Mouse (Mus musculus) ES-E14 (cell line): ENCODE data around the gene Adtrp. TPM values are rescaled to one million over a fixed set of nuclear protein-coding genes. Genes with fewer than 3 reads are reported as not detected.

Source experiments
- DNase-seq: peaks from one replicate; pipeline ENCODE4 v3.0.0-alpha.2; 2013; ENCODE audit warnings: low read depth, low spot score
- H3K27ac ChIP-seq: 2 replicates; pipeline ENCODE4 v1.5.1; 2012; ENCODE audit warnings: low read depth, mild to moderate bottlenecking, low read length, moderate library complexity, mixed read lengths; ENCODE audit not compliant: poor library complexity, insufficient read depth, severe bottlenecking
- H3K36me3 ChIP-seq: 2 replicates; pipeline ENCODE4 v1.6.1; 2012; ENCODE audit warnings: mild to moderate bottlenecking, low read length, moderate library complexity, mixed read lengths; ENCODE audit not compliant: control insufficient read depth, poor library complexity, insufficient read depth, severe bottlenecking
- H3K4me1 ChIP-seq, 2 experiments: fragments of 150-350 bp in 1 of 2; sonication (generic) in 1 of 2; 2 replicates each; pipeline ENCODE4 v1.6.1; 2012; ENCODE audit warnings: low read length in 2 of 2, mild to moderate bottlenecking in 1 of 2, mixed read lengths in 1 of 2; ENCODE audit not compliant: control insufficient read depth in 2 of 2, insufficient read depth in 2 of 2, poor library complexity in 1 of 2
- H3K4me3 ChIP-seq, 2 experiments: fragments of 150-350 bp in 1 of 2; sonication (generic) in 1 of 2; 2 replicates each; pipeline ENCODE4 v1.5.1; 2012; ENCODE audit warnings: low read length in 2 of 2, low read depth in 1 of 2, mild to moderate bottlenecking in 1 of 2, mixed read lengths in 1 of 2; ENCODE audit not compliant: insufficient read depth in 1 of 2, poor library complexity in 1 of 2, severe bottlenecking in 1 of 2
- H3K9ac ChIP-seq: 2 replicates; pipeline ENCODE4 v1.6.1; 2012; ENCODE audit warnings: low read depth, mild to moderate bottlenecking, low read length, mixed read lengths; ENCODE audit not compliant: poor library complexity, insufficient read depth, severe bottlenecking
- H3K9me3 ChIP-seq: fragments of 150-350 bp; sonication (generic); 2 replicates; pipeline ENCODE4 v1.6.1; 2012; ENCODE audit warnings: low read depth, mild to moderate bottlenecking, low read length; ENCODE audit not compliant: control insufficient read depth, insufficient read depth
- CHD2 ChIP-seq: IDR thresholded peaks from 2 replicates; pipeline ENCODE4 v1.6.1; 2014; ENCODE audit warnings: mild to moderate bottlenecking, low read depth, low read length, inconsistent platforms
- HCFC1 ChIP-seq: IDR thresholded peaks from 2 replicates; pipeline ENCODE4 v1.6.1; 2012; ENCODE audit warnings: low read length, inconsistent platforms, borderline replicate concordance; ENCODE audit not compliant: insufficient read depth
- MAFK ChIP-seq: IDR thresholded peaks from 2 replicates; pipeline ENCODE4 v1.6.1; 2014; ENCODE audit warnings: mild to moderate bottlenecking, low read depth, low read length, inconsistent platforms; ENCODE audit not compliant: insufficient read depth
- ZC3H11A ChIP-seq: IDR thresholded peaks from 2 replicates; pipeline ENCODE4 v1.6.1; 2012; ENCODE audit warnings: low read depth, mild to moderate bottlenecking, inconsistent platforms, low read length, borderline replicate concordance
- ZNF384 ChIP-seq: IDR thresholded peaks from 2 replicates; pipeline ENCODE4 v1.6.1; 2012; ENCODE audit warnings: low read depth, low read length, inconsistent platforms
- in situ Hi-C, 2 experiments: fragments of 600-800 bp; cut with MboI; formaldehyde crosslinking; loops; one replicate each; pipeline ENCODE4 v1.15.1; 2025; ENCODE audit warnings: low sequenced_read_pairs in 2 of 2, inconsistent platforms in 1 of 2; ENCODE audit not compliant: unreplicated experiment in 2 of 2
- total RNA-seq: library from RNA; depleted of rRNA; stranded (reverse); fragments of 300-350 nt; gene quantifications from 2 replicates; pipeline ENCODE4 v1.2.3, GENCODE M21; 2012

The Adtrp gene
- total RNA-seq, 1 experiment = 0.58 TPM

GRCm38 (mm10) chr13:41740456-41741085 is 106.9 kb downstream of the Adtrp start:
- H3K27ac ChIP-seq = no peak overlapping the region
- TF ChIP-seq CHD2 (no peak), HCFC1 (no peak), ZC3H11A (no peak), MAFK (no peak), ZNF384 (no peak)
- no peaks in the 10 kb centered on the region for H3K36me3 ChIP-seq
- no peak for DNase-seq
- H3K4me1 ChIP-seq = peaks cover 2 to 4% of the 10 kb centered on the region in 2 experiments; a peak in 2 of 4 replicates
- H3K9me3 ChIP-seq = no peaks in the 10 kb centered on the region
- H3K9ac ChIP-seq = no peak overlapping the region
- in situ Hi-C loops = no loop called here
- no peak overlapping the region for H3K4me3 ChIP-seq

GRCm38 (mm10) chr13:41737628-41738309 is 109.7 kb downstream of the Adtrp start:
- Histone ChIP-seq H3K27ac (no peak overlapping the region), H3K9me3 (no peaks in the 10 kb centered on the region), H3K4me3 (no peak overlapping the region), H3K4me1 (peaks cover 2 to 4% of the 10 kb centered on the region in 2 experiments; a peak in 2 of 4 replicates), H3K36me3 (no peaks in the 10 kb centered on the region), H3K9ac (no peak overlapping the region)
- peak; percentile 47 for DNase-seq
- in situ Hi-C loops = no loop called here
- TF ChIP-seq HCFC1 (no peak), ZC3H11A (no peak), CHD2 (no peak), ZNF384 (no peak), MAFK (no peak)

DNA sequence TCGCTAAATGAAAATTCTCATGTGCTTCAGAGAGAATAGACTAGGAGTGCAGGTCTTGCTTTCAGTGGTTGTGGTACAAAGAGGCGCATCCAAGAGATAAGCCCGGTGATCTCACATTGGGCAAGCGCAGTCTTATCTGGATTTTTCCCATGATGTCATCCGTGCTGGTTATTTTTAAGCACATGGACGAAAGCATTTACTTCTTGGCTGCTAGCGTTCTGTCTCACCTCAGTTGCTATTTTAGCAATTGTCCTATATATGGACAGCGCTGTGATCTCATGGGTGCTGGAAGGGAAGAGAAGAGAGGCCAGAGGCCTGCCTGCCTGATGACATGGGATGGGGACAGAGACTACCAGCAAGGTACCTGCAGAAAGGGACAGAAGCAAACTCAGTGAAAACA is 117.8 kb downstream of the Adtrp start:
- no peak for DNase-seq
- H3K4me1 ChIP-seq = no peaks in the 10 kb centered on the region
- no peaks in the 10 kb centered on the region for H3K36me3 ChIP-seq
- H3K4me3 ChIP-seq = no peak overlapping the region
- no peaks in the 10 kb centered on the region for H3K9me3 ChIP-seq
- in situ Hi-C loops = no loop called here
- TF ChIP-seq CHD2 = no peak
- TF ChIP-seq ZNF384 = no peak
- TF ChIP-seq ZC3H11A = no peak
- no peak for TF ChIP-seq MAFK
- no peak for TF ChIP-seq HCFC1
- no peak overlapping the region for H3K9ac ChIP-seq
- H3K27ac ChIP-seq = no peak overlapping the region

DNA sequence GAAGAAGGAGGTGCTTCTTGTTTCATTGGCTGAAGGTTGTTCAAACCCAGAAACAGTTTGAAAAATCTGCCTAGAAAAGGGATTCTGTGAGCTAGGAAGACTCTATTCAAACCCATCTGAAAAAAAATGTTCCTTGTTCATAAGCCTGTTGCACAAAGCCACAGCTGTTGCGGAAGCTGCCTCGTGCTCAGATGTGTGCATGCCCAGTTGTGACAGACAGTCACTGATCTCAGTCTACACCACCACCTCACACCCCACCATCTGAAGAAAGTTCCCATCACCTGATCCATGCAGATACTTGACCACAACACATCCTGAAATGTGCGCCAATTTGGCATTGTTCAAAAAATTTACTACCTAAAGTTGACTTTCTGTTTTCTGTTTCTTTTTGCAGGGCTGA is 119.7 kb downstream of the Adtrp start:
- Histone ChIP-seq H3K36me3 (no peaks in the 10 kb centered on the region), H3K4me3 (no peak overlapping the region), H3K27ac (no peak overlapping the region), H3K4me1 (no peaks in the 10 kb centered on the region), H3K9me3 (no peaks in the 10 kb centered on the region), H3K9ac (no peak overlapping the region)
- no peak for DNase-seq
- TF ChIP-seq CHD2 (no peak), ZNF384 (no peak), HCFC1 (no peak), MAFK (no peak), ZC3H11A (no peak)
- in situ Hi-C loops = no loop called here

DNA sequence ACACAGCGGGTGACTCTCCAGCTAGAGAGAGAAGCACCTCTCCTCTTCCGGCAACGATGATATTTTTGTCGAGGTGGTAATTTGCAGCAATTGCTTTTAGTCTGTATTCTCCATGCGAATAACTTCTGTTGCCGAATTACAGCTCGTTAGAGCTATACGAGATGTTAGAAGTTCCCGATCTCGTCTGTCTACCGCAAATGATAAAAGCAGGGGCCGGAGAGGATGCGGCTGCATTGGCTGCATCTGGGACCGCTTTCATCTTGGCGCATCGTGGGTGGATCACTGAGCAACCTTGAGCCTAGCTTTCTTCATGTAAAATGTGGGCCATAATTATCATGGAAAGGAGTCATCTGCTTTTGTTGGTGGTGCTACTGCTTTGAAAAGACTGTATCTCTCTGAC is 128.2 kb downstream of the Adtrp start:
- Histone ChIP-seq H3K9me3 (no peaks in the 10 kb centered on the region), H3K27ac (no peak overlapping the region), H3K36me3 (no peaks in the 10 kb centered on the region), H3K4me3 (no peak overlapping the region), H3K4me1 (no peaks in the 10 kb centered on the region; a peak in 1 of 4 replicates), H3K9ac (no peak overlapping the region)
- in situ Hi-C loops = no loop called here
- no peak for DNase-seq
- TF ChIP-seq MAFK (no peak), HCFC1 (no peak), ZC3H11A (no peak), CHD2 (no peak), ZNF384 (no peak)
